8 mouse cellular contexts compared by ENCODE assay signal in genomic region chr2:25195211-25196156, GRCm38 (mm10). TPM values are rescaled to one million over a fixed set of nuclear protein-coding genes. Genes with fewer than 3 reads are reported as not detected.
DNase-seq lines count a peak whose midpoint lies in the region; ATAC-seq and TF ChIP-seq lines count a peak whose summit lies in the region.

No protein-coding gene starts in this region.

- H3ac ChIP-seq in C2C12 (ENCODE audit: control insufficient read depth, insufficient read length, low read depth): peak overlapping the region; percentile 41

- H3K27me3 ChIP-seq in C2C12 (ENCODE audit: control insufficient read depth, insufficient read depth, insufficient read length): no peaks in the 10 kb centered on the region
- H3K27me3 ChIP-seq in intestine, postnatal 0 days (replicated peaks; ENCODE audit: control insufficient read depth, insufficient read depth, low read length): no peaks in the 10 kb centered on the region

- peaks cover 19% of the 10 kb centered on the region; the same call in 1 of the 2 replicates for H3K4me1 ChIP-seq in intestine, postnatal 0 days (replicated peaks; ENCODE audit: control insufficient read depth, insufficient read depth, low read length)
- H3K4me1 ChIP-seq in lung, adult 2 months (ENCODE audit: control insufficient read depth, insufficient read depth, low read length): peaks cover 26% of the 10 kb centered on the region

- peak; percentile 34 for ATAC-seq in intestine, postnatal 0 days

- H3K27ac ChIP-seq in intestine, postnatal 0 days (ENCODE audit: low read depth, low read length): peak overlapping the region; percentile 91

- peak overlapping the region; percentile 25 for H3K4me3 ChIP-seq in C2C12 (ENCODE audit: insufficient read depth, poor library complexity, severe bottlenecking)
- H3K4me3 ChIP-seq in intestine, postnatal 0 days (ENCODE audit: low read depth, low read length): peak overlapping the region; percentile 37
- H3K4me3 ChIP-seq in lung, adult 2 months (replicated peaks; ENCODE audit: extremely low read depth, low read depth, low read length): peak overlapping the region; percentile 61

- H3K9ac ChIP-seq in intestine, postnatal 0 days (ENCODE audit: low read depth, low read length): peak overlapping the region; percentile 54

- 18% methylated on average over 55 of the region's 55 CpGs for WGBS in intestine, postnatal 0 days
- 22% methylated on average over 55 of the region's 55 CpGs for WGBS in lung, adult 2 months

- peaks cover 3% of the 10 kb centered on the region for H3K79me3 ChIP-seq in C2C12 (ENCODE audit: low read depth)

- H3K36me3 ChIP-seq in C2C12 (ENCODE audit: control insufficient read depth, insufficient read depth): peaks cover 22% of the 10 kb centered on the region
- peaks cover 33% of the 10 kb centered on the region for H3K36me3 ChIP-seq in intestine, postnatal 0 days (ENCODE audit: control insufficient read depth, insufficient read depth)

- no peaks in the 10 kb centered on the region for H3K9me3 ChIP-seq in intestine, postnatal 0 days (ENCODE audit: control insufficient read depth)

- H3K4me2 ChIP-seq in intestine, postnatal 0 days (replicated peaks; ENCODE audit: low read depth): peak overlapping the region; percentile 66

- TF ChIP-seq CTCF in C2C12 (IDR thresholded peaks at IDR 0.05; ENCODE audit: control insufficient read depth, insufficient read depth, insufficient read length): no peak
- TF ChIP-seq CTCF in intestine, postnatal 0 days (IDR thresholded peaks at IDR 0.05; ENCODE audit: low read depth): no peak; the same call in 1 of the 2 replicates
- no peak for TF ChIP-seq CTCF in lung, adult 2 months (IDR thresholded peaks at IDR 0.05; ENCODE audit: insufficient read depth, low read length)

- H3K79me2 ChIP-seq in C2C12 (ENCODE audit: control insufficient read depth, insufficient read depth): peaks cover 30% of the 10 kb centered on the region

- DNase-seq in T-cell, adult 2 months (ENCODE audit: low spot score): peak; percentile 59
- peak; percentile 99 for DNase-seq in heart, adult 11 months
- peak; percentile 72 for DNase-seq in lung, adult 2 months
- peak; percentile 86 to 89 for DNase-seq in spleen, adult 18-20 months
- DNase-seq in layer of hippocampus, postnatal 36 days: no peak
- DNase-seq in frontal cortex, adult 2 months (ENCODE audit: extremely low spot score in 1 of 2, low spot score in 1 of 2): no peak

- TF ChIP-seq POLR2A in lung, adult 2 months (IDR thresholded peaks at IDR 0.05; ENCODE audit: borderline replicate concordance, extremely low read depth, low read depth, low read length): no peak

TF ChIP-seq in C2C12, 6 proteins besides CTCF, POLR2A, EP300 and RAD21:
- TF ChIP-seq FOSL1 (IDR thresholded peaks at IDR 0.05; ENCODE audit: insufficient read depth, low read length, poor library complexity, severe bottlenecking) (no peak), MYOD1 (IDR thresholded peaks at IDR 0.05; ENCODE audit: control insufficient read depth, insufficient read length, low read depth) (no peak), MAX (IDR thresholded peaks at IDR 0.05) (no peak), CEBPB (IDR thresholded peaks at IDR 0.05; ENCODE audit: low read depth) (no peak), MYOG (IDR thresholded peaks at IDR 0.05; ENCODE audit: control insufficient read depth, extremely low read depth, insufficient read length) (no peak), USF1 (IDR thresholded peaks at IDR 0.05; ENCODE audit: low read depth) (no peak)
TF ChIP-seq in C2C12: peak in this region for 0.

RNA-seq across cellular contexts. Expression of gene Tor4a, which starts 1.2 kb away (rescaled TPM):
- 15.5 TPM for polyA plus RNA-seq in C2C12 (2012; fragmentation: generic; extraction: Trizol)
- 12.0 and 12.6 TPM in 2 replicates for polyA plus RNA-seq in intestine, postnatal 0 days (2015; fragmentation: Nextera tagmentation; extraction: Ambion mirVana)
- 52.8 and 54.9 TPM in 2 replicates for polyA plus RNA-seq in lung, adult 2 months (2012; rRNA removed)
- total RNA-seq in layer of hippocampus, postnatal 36 days (2021): 1 to 10 TPM; 1.3 to 1.8 TPM
- 2.6 and 3.0 TPM in 2 replicates for polyA plus RNA-seq in frontal cortex, adult 2 months (2012; rRNA removed)

RNA-seq across cellular contexts. Expression of gene Nrarp, which starts 14.9 kb away (rescaled TPM):
- 0.56 TPM for polyA plus RNA-seq in C2C12 (2012; fragmentation: generic; extraction: Trizol)
- 15.9 and 16.5 TPM in 2 replicates for polyA plus RNA-seq in intestine, postnatal 0 days (2015; fragmentation: Nextera tagmentation; extraction: Ambion mirVana)
- polyA plus RNA-seq in lung, adult 2 months (2012; rRNA removed): 46.0 and 69.2 TPM in 2 replicates
- 10 to 100 TPM; 21.3 to 21.5 TPM for total RNA-seq in layer of hippocampus, postnatal 36 days (2021)
- polyA plus RNA-seq in frontal cortex, adult 2 months (2012; rRNA removed): 38.7 and 39.1 TPM in 2 replicates

RNA-seq across cellular contexts. Expression of gene Nelfb, which starts 15.8 kb away (rescaled TPM):
- polyA plus RNA-seq in C2C12 (2012; fragmentation: generic; extraction: Trizol): 47.4 TPM
- polyA plus RNA-seq in intestine, postnatal 0 days (2015; fragmentation: Nextera tagmentation; extraction: Ambion mirVana): 41.4 and 45.6 TPM in 2 replicates
- polyA plus RNA-seq in lung, adult 2 months (2012; rRNA removed): 58.0 and 94.5 TPM in 2 replicates
- total RNA-seq in layer of hippocampus, postnatal 36 days (2021): 10 to 100 TPM; 55.1 to 58.1 TPM
- polyA plus RNA-seq in frontal cortex, adult 2 months (2012; rRNA removed): 60.2 and 65.6 TPM in 2 replicates

RNA-seq across cellular contexts. Expression of gene Stpg3, which starts 19.0 kb away (rescaled TPM):
- not detected for polyA plus RNA-seq in C2C12 (2012; fragmentation: generic; extraction: Trizol)
- polyA plus RNA-seq in intestine, postnatal 0 days (2015; fragmentation: Nextera tagmentation; extraction: Ambion mirVana): not detected in 2 replicates
- polyA plus RNA-seq in lung, adult 2 months (2012; rRNA removed): not detected in 2 replicates
- not detected for total RNA-seq in layer of hippocampus, postnatal 36 days (2021)
- 0.06 and 0.15 TPM in 2 replicates for polyA plus RNA-seq in frontal cortex, adult 2 months (2012; rRNA removed)

RNA-seq across cellular contexts. Expression of gene Fam166a, which starts 23.1 kb away (rescaled TPM):
- not detected for polyA plus RNA-seq in C2C12 (2012; fragmentation: generic; extraction: Trizol)
- polyA plus RNA-seq in intestine, postnatal 0 days (2015; fragmentation: Nextera tagmentation; extraction: Ambion mirVana): 0.78 and 1.4 TPM in 2 replicates
- 0.17 TPM in 1 of 2 replicates, not detected in the other for polyA plus RNA-seq in lung, adult 2 months (2012; rRNA removed)
- not detected for total RNA-seq in layer of hippocampus, postnatal 36 days (2021)
- polyA plus RNA-seq in frontal cortex, adult 2 months (2012; rRNA removed): 0.16 and 0.19 TPM in 2 replicates

Comparison
In these comparisons a context has a peak if more than half of its experiments do, and no peak if none do; other contexts are left out.
1. DNase-seq: peak in T-cell, adult 2 months (single experiment), heart, adult 11 months (single experiment), lung, adult 2 months (single experiment) and spleen, adult 18-20 months (2 of 2); none in layer of hippocampus, postnatal 36 days (0 of 2) and frontal cortex, adult 2 months (0 of 2).
2. RNA of gene Nrarp, which starts 14.9 kb away (polyA plus RNA-seq): 46.0 to 69.2 TPM in lung, adult 2 months, 38.7 to 39.1 TPM in frontal cortex, adult 2 months and 15.9 to 16.5 TPM in intestine, postnatal 0 days; 0.56 TPM in C2C12 (single experiment); every median in the first group is over 10 times any median in the second.
3. Peak in every context shown above with its lines, with median percentiles within 50 percentile points of each other: H3K4me3 ChIP-seq.